Mouse (Mus musculus) testis, adult 2 months (tissue): Measurements from ENCODE around the gene Syt3.

Experiments used
- CTCF ChIP-seq: fragments of 200-500 bp; IDR thresholded peaks from 2 replicates; pipeline ENCODE4 v1.5.1; 2012; ENCODE audit warnings: low read depth, mild to moderate bottlenecking, inconsistent platforms, low read length, moderate library complexity; ENCODE audit not compliant: control insufficient read depth, insufficient read depth, insufficient replicate concordance
- POLR2A ChIP-seq: fragments of 200-500 bp; IDR thresholded peaks from 2 replicates; pipeline ENCODE4 v1.6.1; 2012; ENCODE audit warnings: low read depth, mild to moderate bottlenecking, inconsistent platforms, low read length, moderate library complexity; ENCODE audit not compliant: control insufficient read depth

DNA sequence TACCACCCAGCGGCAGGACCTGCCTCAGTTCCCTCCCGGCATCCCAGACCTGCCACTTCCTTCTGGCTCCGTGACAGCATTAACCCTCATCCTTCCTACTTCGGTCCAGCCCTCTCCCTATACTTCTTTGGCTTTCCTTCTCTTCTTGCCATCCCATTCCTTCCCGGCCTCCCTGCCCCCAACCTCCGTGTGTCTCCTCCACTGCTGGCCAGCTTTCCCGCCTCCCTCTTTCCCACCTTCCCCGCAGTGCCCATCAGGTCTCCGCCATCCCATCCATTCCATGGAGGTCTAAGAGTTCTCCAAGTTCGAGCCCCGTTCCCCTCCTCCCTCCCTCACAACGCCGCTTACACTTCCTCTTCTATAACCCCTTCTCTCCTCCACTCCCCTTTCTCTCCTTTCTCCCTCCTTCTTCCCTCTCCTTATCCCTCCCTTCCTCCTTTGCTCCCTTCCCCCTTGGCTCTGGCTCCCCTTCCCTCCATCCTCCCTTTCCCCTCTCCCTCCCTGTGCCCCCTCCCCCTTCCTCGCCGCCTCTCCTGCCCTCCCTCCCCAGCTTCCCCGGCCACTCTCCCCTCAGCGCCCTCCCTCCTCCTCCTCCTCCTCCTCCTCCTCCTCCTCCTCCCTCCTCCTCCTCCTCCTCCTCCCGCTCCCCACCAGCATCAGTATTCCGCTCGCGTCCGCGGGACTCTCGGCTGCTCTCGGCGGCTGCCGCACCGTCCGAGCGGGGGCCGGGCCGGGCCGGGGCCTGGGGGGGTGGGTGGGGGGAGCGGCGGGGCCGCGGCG is 44.5 kb downstream of the Syt3 start:
- TF ChIP-seq POLR2A (no peak), CTCF (no peak)
